Mouse (Mus musculus) right cerebral cortex, postnatal 10 days (tissue): ENCODE results near the gene Zfp638.

Source experiments
- DNase-seq, 2 experiments: peaks; one replicate each; pipeline ENCODE4 v3.0.0; 2021; ENCODE audit warnings: low spot score in 2 of 2

The Zfp638 gene

DNA sequence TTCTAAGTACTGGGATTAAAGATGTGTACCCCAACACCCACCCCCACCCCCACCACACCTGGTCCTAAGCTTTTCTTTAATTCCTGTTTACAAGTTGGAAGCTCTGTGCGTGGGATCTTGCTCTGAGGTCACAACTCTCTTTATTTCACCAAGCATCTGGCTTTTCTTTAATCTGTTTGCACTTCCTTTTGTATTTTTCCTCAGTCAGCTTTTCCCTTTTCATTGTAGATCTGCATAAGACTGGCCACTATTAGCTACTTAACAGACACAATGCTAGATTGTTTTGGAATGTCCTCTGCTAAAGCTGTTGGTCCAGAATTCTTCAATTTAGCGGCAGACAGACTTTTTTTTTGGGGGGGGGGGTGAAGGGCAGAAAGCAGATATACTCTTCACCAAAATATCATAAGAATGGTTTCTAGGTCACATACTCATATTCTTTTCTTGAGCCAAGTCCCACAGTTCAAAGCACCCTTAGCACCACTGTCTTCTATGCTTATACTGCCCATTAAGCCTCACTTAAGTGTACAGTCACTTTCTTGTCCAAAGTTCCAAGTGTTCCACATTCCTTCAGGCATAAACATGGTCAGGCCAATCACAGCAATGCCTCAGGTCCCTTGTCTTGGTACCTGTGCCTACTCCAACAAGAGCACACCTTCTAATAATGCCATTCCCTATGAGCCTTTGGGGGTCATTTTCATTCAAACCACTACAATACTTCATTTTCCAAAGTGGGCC lies 23.5 kb downstream of the Zfp638 start:
- DNase-seq, result no peak

- DNase-seq, result no peak
Measured at GRCm38 (mm10) chr6:83891251-83891650, 24.3 kb downstream of the Zfp638 start.

DNA sequence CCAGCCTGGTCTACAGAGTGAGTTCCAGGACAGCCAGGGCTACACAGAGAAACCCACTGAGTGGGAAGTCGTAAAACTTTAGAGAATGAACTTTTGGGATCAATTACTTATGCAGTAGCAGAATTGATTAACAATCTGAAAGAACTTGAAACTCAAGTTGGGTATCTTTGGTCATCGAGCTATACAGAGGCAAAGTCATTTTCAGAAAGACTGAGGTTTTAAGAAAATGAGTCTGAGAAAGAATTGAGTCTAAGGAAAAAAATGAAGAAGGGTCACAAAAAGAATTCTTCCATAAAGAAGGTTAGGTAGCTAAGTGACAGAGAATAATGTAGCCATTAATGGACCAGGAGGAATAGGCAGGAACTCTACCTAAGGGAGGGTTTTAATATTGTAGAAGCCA lies 24.8 kb downstream of the Zfp638 start:
- no peak for DNase-seq

DNA sequence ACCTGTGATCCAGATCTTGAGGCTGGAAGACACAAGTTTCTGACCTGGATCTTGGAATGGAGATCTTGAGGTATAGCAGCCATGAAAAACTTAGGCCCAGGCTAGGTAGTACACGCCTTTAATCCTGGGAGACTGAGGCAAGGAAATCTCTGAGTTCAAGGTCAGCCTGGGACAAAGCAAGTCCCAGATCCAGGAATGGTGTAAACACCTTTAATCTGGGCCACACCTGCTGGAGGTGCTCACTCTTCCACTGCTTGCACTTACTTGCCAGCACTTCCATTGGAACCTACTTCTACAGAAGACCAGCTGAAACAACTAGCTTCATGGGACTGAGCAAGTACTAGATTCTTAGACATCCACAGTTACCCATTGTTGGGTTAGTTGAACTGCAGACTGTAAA lies 26.2 kb downstream of the Zfp638 start:
- no peak for DNase-seq

DNA sequence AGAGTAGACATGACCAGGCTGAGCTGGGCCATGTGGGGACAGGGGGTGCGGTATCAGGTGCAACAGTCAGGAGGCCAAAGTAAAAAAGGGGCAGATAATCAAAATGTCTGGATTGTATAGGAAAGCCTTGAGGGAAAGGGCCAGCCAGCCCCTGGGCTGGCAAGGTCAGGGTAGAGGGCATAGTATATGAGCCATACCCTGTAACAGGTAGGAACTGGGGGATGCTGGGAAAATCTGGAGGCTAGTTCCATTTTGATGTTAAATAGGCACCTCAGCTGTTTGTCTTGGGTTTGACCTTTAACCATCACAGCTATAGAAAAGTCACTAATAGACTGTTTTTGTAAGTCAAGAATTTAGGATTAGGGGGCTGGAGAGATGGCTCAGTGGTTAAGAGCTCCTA lies 26.7 kb downstream of the Zfp638 start:
- no peak for DNase-seq

GRCm38 (mm10) chr6:83899142-83899541 lies 32.2 kb downstream of the Zfp638 start:
- DNase-seq, result no peak

- DNase-seq, result no peak
Measured at GRCm38 (mm10) chr6:83905276-83905675, 38.4 kb downstream of the Zfp638 start.

DNA sequence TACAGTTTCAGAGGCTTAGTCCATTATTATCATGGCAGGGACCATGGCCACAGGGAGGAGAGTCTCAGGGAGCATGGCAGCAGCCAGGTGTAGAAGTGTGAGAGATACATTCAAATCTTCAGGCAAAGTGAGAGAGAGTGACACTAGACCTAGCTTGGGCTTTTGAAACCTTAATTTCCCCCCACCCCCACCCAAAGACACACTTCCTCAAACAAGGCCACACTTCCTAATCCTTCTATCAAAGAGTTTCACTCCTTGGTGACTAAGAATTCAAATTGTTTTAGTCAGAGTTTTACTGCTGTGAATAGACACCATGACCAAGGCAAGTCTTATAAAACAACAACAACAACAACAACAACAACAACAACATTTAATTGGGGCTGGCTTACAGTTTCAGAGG lies 39.8 kb downstream of the Zfp638 start:
- DNase-seq, result no peak

GRCm38 (mm10) chr6:83908386-83908785 lies 41.5 kb downstream of the Zfp638 start:
- no peak for DNase-seq

- peak; percentile 20 to 38 for DNase-seq
Measured at GRCm38 (mm10) chr6:83913710-83914109, 46.8 kb downstream of the Zfp638 start.

DNA sequence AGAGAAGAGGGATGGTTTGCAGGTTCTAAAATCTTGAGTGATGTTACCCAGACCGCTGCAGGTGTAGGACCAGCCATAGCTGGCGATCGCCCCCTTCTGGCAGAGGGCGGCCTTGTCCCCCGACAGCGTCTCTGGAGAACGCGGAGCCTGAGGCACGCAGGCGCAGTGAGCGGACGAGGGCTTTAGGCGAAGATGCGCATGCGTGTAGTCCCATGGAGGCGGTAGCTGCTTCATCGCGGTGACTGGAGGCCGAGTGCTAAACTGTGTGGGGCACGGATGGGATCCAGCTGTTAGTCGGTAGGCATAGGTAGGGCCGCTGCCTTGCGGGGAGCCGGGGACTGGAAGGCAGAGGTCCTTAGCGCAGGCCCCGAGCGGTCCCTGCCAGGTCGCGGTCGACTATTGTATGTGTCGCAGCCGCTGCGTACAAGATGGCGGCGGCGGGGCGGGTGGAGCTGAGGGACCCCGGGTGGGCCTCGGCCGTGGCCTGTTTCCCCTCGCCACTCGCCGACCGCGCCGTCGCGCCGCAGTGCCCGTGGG lies 47.3 kb downstream of the Zfp638 start:
- DNase-seq, result peak; percentile 97 to 99

DNA sequence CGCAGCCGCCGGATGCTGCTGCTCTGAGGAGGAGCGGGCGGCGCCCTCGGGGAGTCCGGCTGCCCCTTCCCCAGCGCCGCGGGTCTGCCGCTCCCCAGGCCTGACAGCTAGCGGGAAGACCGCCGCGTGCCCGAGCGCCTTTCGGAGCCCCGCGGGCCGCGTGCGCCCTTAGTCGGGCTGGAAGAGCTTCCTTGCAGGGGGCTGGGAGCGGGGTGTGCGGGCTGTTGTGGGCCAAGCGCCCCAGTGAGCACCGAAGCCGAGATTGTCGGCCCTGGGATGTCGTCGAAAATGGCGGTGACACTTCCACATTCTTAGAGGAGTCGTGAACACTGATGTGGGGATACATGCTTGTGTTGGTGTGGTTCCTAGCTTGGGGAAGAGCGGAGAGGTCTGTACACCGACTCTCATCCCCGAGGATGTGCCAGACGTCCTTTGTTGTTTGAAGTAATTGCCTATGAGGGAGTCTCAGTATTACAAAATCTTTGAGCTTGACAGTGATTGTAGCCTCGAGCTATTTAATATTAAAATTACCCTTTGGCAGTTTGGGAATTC lies 47.9 kb downstream of the Zfp638 start:
- DNase-seq, result no peak

DNA sequence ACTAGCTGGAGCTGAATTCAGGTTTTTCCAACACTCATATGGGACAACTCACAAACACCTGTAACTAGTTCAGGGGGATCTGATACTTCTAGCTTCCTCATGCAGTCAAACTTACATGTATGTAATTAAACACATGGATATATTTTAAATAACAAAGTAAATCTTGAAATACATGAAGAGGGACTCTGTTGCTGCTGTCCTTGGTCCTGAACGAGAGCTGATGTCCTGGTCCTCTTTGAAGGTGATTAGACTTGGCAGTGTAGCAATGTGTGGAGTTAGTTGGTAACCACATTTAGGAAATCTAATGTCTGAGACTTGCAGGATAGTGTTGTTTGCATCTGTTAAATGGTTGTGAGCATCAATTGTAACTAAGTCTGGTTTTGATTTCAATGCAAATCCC lies 60.5 kb downstream of the Zfp638 start:
- no peak for DNase-seq

- no peak for DNase-seq
Measured at GRCm38 (mm10) chr6:83928225-83928624, 61.3 kb downstream of the Zfp638 start.

GRCm38 (mm10) chr6:83939492-83939891 lies 72.6 kb downstream of the Zfp638 start:
- DNase-seq, result no peak

DNA sequence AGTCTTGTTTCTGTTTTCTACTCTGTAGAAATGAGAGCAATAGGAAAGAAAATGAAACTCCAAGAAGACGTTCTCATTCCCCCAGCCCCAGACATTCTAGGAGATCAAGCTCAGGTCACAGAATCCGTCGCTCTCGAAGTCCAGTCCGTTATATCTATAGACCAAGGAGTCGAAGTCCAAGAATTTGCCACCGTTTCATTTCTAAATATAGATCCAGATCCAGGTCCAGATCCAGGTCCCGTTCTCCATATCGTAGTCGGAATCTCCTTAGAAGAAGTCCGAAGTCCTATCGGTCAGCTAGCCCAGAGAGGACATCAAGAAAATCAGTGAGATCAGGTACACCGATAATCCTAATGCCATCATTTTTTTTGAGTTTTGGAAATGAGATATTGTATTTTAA lies 75.9 kb downstream of the Zfp638 start:
- DNase-seq, result no peak

- no peak for DNase-seq
Measured at GRCm38 (mm10) chr6:83953603-83954002, 86.7 kb downstream of the Zfp638 start.

DNA sequence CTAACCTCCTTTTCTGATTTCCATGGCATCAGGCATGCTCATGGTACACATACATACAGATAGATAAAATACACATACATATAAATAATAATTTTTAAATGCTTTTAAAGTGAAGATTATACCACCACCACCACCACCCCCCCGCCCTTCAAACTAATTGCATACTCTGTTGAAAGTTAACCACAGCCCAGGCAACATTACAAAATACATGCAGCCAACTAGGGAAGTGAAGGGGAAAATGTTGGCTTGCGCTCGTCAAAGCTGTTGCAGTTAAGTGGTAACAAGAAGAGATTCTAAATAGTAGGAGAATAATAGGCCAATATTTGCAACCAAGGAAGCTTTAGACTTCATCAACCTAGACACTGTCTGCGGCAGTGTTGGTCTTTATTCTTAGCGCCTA lies 120.7 kb downstream of the Zfp638 start:
- DNase-seq, result no peak

- peak in 1 of 2 experiments; percentile 23 for DNase-seq
Measured at GRCm38 (mm10) chr6:84002716-84003115, 135.8 kb downstream of the Zfp638 start.

DNA sequence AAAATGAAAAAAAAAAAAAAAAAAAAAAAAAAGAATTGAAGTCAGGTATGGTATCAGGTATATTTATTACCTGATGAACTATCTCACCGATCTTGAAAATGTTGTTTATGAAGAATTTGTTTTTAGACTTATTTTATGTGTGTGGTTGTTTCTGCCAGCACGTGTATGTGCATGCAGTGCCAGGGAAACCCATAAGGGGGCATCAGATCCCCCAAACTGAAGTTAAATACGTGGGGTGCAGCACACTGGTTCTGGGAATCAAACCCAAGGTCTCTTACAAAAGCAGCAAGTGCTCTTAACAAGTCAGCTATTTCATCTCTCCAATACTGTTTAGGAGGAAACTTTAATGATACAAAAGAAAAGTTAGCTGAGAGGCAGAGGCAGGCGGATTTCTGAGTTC lies 137.4 kb downstream of the Zfp638 start:
- no peak for DNase-seq

GRCm38 (mm10) chr6:84008363-84009171 lies 141.7 kb downstream of the Zfp638 start, which contains the start of gene Dysf:
Dysf (plus strand) TSS chr6:84008590.
- peak; percentile 38 to 45 for DNase-seq

GRCm38 (mm10) chr6:84009172-84009872 lies 142.4 kb downstream of the Zfp638 start:
- DNase-seq, result no peak
